Mouse (Mus musculus) 3134 (cell line): ENCODE measurements around the gene Ptpn3.

Experiments used
- DNase-seq: peaks from one replicate; pipeline ENCODE4 v3.0.0-alpha.2; 2011; ENCODE audit warnings: low spot score; ENCODE audit not compliant: insufficient read length; ENCODE audit errors: extremely low read depth

Gene Ptpn3

DNA sequence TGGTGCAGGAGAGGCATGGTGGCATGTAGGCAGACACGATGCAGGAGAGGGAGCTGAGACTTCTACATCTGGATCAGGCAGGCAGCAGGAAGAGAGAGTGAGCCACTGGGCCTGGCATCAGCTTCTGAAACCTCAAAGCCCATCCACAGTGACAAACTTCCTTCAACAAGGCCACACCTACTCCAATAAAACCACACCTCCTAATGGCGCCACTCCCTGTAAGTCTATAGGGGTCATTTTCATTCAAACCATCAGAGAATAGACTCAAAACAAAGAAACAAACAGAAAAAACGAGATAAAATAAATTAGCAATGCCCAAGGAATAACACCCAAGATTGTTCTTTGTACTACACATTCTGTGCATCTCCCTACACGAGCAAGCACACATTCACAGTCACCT is 122.8 kb downstream of the Ptpn3 start:
- no peak for DNase-seq

DNA sequence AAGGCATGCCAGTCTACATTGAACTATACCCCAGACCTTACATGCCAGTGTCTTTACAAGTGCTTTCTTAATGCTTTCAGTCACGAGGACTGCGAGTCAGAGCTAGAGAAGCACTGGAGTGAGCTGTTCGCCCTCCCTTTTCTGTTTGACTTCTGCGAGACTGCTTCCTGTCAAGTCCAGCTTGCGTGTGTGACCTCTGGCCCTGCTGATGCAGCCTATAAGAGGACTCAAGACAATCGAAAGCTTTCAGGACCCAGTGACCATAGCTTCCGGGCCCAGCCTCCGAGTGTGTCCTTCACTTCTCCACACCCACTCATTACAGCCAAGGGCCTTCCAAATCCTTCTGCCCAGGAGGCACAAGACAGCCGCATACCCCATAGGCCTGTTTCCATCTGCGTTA is 126.3 kb downstream of the Ptpn3 start:
- DNase-seq, result peak; percentile 26

GRCm38 (mm10) chr4:57172861-57173260 is 128.8 kb downstream of the Ptpn3 start:
- DNase-seq, result no peak

- no peak for DNase-seq
Observed at GRCm38 (mm10) chr4:57171817-57172216, 129.8 kb downstream of the Ptpn3 start.

DNA sequence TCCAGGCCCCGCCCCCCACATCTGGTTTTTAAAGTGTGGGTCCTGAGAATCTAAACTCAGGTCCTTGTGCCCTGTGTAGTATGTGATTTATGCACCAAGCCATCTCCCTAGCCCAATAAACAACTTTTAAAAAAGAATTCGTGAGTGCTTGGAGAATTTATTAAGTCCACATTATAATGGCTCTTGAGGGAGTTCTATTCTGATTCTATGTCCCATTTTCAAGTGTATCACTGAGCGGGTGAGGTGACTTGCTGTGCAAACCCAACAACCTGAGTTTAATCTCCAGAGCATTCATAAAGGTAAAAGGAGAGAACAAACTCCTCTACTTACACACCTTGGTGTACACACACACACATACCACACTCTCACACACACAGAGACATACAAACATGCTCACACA is 133.0 kb downstream of the Ptpn3 start:
- DNase-seq, result no peak

DNA sequence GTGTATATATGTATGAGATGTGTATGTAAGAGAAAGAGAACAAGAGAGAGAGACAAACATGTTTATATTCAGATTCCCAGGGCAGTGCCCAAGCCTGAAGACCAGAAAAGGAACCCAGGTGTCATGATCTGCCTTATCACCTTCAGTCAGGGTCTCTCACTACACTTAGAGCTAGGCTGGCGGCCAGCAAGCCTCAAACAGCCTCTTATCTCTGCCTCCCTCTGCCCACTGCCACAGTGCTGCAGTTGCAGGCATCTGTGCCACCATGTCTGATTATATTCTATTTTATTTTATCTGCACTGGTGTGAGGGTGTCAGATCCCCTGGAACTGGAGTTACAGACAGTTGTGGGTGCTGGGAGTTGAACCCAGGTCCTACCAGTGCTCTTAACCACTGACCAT is 133.4 kb downstream of the Ptpn3 start:
- DNase-seq, result no peak

DNA sequence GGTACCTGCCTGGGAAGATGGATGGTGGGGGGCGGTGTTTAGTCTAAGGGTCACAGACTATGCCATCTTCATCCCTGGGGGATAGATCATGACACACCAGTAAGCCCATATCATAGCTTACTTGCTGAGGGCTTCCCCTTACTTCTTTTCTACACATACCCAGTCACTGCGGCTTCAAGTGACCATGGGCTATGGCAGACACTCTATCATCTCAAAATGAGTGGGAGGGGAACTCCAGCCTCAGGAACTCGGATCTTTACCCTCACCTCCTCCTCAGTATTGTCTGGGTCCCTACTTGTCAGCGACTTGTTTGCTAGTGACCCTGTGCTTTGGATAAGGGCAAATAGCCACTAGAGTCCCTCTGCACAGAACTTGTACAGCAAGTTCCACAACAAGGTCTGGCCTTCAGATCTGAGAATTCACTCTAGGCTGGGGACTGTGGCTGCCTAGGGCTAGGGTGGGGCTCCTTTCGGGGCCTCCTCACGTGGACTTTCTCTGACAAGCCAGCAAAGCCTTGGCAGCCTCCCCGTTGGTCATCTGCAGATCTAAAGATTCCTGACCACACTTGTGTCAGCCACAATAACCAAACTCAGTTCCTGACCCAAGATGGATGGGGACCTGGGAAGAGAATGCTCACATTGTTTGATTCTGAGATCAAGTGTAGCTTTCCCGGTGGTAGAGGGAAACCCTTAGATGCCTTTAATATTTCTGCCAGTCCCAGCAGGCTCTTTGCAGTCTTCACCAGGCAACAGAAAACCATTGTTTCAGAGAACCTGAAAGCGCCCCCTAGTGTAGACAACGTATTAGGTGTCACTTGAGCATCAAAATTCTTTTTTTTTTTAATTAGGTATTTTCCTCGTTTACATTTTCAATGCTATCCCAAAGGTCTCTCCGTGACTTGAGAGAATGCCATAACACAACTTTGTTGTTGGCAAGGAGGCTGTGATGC is 134.4 kb downstream of the Ptpn3 start:
- DNase-seq, result peak; percentile 41

GRCm38 (mm10) chr4:57165654-57166053 is 136.0 kb downstream of the Ptpn3 start:
- DNase-seq, result no peak

DNA sequence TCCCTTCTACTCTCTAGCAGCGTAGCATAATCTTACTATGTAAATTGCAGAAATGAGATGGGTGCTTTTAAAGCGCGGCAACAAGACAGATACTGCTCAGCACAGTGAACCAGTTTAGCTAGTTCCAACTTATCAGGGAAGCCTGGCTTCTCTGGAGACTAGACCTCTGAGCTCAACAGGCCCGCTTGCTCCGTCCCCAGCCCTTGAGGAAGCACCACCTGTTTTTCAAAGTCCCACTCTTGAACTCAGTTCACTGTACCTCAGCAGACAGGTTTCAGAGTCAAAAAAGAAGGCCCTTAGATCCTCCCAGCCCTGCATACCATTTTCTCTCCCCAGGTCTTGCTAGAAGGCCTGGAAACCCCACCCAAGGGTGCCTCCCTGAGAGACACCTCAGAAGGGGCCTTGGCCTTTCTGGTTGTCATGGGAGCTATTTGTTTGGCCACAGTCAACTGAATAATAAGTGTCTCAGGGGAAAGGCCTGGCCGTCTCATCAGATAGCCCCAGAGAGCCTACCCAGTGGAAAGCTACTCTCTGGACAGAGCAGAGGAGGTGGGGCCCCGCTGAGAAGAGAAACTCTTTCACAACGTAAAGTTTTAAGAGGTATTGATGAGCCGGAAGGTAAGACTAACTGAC is 136.9 kb downstream of the Ptpn3 start:
- DNase-seq, result no peak

- DNase-seq, result no peak
Observed at GRCm38 (mm10) chr4:57162789-57163722, 138.6 kb downstream of the Ptpn3 start.

GRCm38 (mm10) chr4:57160571-57160970 is 141.1 kb downstream of the Ptpn3 start:
- no peak for DNase-seq

DNA sequence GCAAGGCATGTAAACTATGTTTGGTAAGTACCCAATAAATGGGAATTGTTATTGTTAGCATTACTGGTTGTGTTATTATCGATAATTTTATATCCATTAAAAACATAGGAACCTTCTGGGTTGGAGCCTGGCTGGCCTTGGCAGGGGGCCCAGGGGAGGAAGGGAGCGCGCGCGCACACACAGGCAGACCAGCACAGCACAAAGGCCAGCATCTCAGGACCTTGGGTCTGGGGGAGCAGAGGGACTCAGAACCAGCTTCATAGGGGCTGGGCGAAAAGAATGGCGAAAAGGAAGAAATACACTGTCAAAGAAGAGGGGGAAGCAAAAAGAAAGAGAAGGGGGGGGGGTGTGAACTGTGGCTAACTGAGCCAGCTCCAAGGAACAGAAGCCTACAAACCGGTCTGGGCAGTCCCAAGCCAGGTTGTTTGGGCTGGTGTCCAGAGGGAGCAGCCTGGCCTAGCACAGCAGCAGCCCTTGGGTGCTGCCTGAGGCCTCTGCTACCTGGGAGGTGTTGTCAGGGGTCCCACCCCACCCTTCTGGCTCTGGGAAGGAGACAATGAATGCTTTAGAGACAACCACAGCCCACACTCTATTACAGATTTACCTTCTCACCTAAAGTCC is 145.0 kb downstream of the Ptpn3 start:
- no peak for DNase-seq

GRCm38 (mm10) chr4:57153838-57154237 is 147.8 kb downstream of the Ptpn3 start:
- DNase-seq, result no peak

GRCm38 (mm10) chr4:57153068-57153835 is 148.4 kb downstream of the Ptpn3 start:
- DNase-seq, result peak; percentile 84

DNA sequence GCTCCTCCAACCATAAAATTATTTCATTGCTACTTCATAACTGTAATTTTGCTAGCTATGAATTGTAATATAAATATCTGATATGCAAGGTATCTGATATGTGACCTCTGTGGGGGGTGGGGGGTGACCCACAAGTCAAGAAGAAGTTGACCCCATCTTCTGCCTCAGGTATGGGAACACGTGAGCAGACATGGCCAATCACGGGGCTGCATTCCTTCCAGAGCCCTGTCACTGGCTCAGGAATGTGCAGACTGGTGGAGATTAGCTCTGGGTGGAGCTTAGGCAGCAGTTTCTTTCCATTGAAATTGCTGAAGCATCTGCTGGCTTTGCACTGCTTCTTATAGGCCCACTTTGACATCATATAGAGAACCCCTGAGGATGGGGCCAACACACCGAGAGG is 153.5 kb downstream of the Ptpn3 start:
- no peak for DNase-seq

DNA sequence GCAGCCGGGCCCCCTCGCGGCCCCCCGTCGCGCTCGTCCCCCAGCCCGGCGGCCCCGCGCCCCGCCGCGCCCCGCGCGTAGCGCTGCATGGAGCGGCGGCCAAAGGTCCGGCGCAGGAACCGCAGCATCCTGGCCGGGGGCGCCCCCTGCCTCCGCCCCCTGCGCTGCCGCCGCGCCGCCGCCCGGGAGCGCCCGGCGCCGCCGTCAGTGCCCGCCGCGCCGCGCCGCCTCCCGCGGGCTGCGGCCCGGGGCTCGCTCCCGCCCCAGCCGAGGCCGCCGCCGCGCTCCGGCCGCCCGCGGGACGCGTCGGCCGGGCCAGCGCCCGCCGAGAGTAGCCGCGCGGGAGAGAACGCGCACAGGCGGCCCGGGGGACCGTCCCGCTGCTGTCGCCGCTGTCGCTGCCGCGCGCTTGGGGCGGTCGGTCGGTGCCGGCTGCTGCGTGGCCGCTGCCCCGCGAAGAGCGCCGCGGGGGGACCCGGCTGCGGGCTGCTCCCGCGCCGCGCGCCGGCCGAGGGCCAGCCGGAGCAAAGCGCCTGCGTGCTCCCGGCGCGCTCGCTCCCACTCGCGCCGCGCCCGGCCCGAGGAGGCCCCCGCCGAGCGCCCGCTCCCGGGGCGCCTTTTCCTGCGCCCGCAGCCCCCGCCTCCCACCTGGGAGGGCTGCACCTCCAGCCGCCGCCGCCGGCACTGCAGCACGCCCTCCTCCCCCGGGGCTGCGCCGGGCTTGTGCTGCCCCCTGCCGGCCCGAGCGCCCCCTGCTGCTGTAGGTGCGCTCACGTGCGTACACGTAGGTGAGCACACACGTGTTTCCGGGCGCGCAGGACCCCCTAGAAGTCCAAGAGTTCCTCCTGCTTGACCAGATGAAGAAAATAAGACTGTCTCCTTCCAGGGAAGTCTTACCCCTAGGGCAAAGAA is 158.4 kb downstream of the Ptpn3 start, which contains the start of gene Epb41l4b:
Gene Epb41l4b, minus strand, starts transcription at position 412 of the 912 bp plus-strand sequence.
- no peak for DNase-seq

DNA sequence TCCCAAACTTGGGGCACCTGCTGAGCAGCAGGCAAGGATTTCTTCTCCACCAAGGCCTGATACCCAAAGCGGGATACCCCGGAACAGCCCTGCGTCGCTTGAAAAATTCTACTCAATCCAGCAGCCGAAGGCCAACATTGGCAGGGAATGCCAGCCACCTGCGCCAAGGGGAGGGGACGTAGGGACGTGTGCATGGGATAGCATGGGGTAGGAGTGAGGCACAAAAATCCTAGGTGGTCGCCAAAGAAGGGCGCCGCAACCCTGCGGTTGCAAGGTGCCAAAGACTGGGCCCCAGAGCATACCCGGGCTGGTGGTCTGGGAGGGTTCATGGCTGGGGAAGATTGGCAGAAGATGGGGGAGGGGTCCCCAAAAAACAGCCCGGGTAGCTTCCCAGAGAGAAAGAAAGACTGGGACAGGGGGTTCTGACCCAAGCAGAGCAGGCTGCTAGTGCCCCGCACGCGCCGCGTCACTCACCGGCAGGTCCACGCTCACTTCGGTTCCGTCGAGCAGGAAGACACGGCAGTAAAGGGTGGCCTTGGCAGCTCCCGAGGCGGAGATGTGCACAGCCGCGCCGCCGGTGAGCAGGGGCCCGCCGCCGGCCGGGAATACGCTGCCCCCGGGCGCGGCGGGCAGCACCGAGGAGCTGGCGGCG is 159.1 kb downstream of the Ptpn3 start:
- no peak for DNase-seq

DNA sequence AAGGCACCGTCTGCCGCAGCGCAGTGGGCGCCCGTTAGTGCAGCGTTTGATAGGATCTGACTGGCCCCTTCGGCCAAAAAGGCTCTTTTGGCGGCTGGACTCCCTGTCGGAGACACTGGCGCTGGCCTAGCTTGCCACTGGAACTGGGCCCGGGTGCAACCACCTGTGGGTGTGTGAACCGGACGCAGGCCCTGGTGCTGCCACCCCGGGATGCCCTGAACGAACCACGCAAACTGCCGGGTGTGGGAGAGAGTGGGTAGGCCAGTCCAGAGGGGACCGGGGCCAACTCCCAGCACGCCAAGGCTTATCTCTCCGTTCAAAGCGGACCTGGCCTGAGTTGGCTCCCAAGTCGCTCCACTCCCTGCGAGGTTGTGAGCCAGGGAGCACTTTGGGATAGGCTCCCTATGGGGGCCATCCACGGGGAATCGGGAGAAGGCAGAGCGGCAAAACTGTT is 159.7 kb downstream of the Ptpn3 start:
- no peak for DNase-seq
